Mouse (Mus musculus) MEL (cell line): ENCODE results near the gene Gcm2. TPM values are rescaled to one million over a fixed set of nuclear protein-coding genes. Genes with fewer than 3 reads are reported as not detected.

ENCODE experiments used
- DNase-seq: peaks from one replicate; pipeline ENCODE4 v3.0.0; 2011; ENCODE audit warnings: low read depth, low spot score
- H3K27ac ChIP-seq: 2 replicates; pipeline ENCODE4 v1.5.1; 2012; ENCODE audit warnings: low read depth, mild to moderate bottlenecking, control low read depth, low read length, moderate library complexity; ENCODE audit not compliant: control insufficient read depth
- H3K27me3 ChIP-seq, 2 experiments: fragments of 150-350 bp in 1 of 2; sonication (generic) in 1 of 2; 2 replicates each; pipeline ENCODE4 v1.6.1; 2012; ENCODE audit warnings: low read length in 2 of 2, mild to moderate bottlenecking in 2 of 2, improper control_type of control experiment in 1 of 2, moderate library complexity in 1 of 2; ENCODE audit not compliant: insufficient read depth in 2 of 2, control insufficient read depth in 1 of 2
- H3K36me3 ChIP-seq, 2 experiments: 2 replicates each; pipeline ENCODE4 v1.6.1; 2012 to 2014; ENCODE audit warnings: low read length in 2 of 2, improper control_type of control experiment in 1 of 2, inconsistent platforms in 1 of 2, mild to moderate bottlenecking in 1 of 2; ENCODE audit not compliant: insufficient read depth in 2 of 2, control insufficient read depth in 1 of 2
- H3K4me1 ChIP-seq, 2 experiments: fragments of 150-350 bp in 1 of 2; sonication (generic) in 1 of 2; 2 replicates each; pipeline ENCODE4 v1.6.1; 2012; ENCODE audit warnings: low read length in 2 of 2, improper control_type of control experiment in 1 of 2, mild to moderate bottlenecking in 1 of 2; ENCODE audit not compliant: insufficient read depth in 2 of 2, control insufficient read depth in 1 of 2
- H3K4me3 ChIP-seq, 2 experiments: fragments of 150-350 bp in 1 of 2; sonication (generic) in 1 of 2; 2 replicates each; pipeline ENCODE4 v1.5.1; 2012; ENCODE audit warnings: low read depth in 2 of 2, low read length in 2 of 2, mild to moderate bottlenecking in 2 of 2, moderate library complexity in 2 of 2, control low read depth in 1 of 2, improper control_type of control experiment in 1 of 2; ENCODE audit not compliant: control insufficient read depth in 1 of 2, insufficient read depth in 1 of 2
- H3K79me2 ChIP-seq: 2 replicates; pipeline ENCODE4 v1.6.1; 2012; ENCODE audit warnings: mild to moderate bottlenecking, low read length, moderate library complexity; ENCODE audit not compliant: control insufficient read depth, poor library complexity, insufficient read depth
- H3K9ac ChIP-seq: 2 replicates; pipeline ENCODE4 v1.6.1; 2012; ENCODE audit warnings: low read depth, mild to moderate bottlenecking, control low read depth, low read length, moderate library complexity; ENCODE audit not compliant: control insufficient read depth, poor library complexity, severe bottlenecking
- H3K9me3 ChIP-seq: fragments of 150-350 bp; sonication (generic); replicated peaks from 2 replicates; pipeline ENCODE4 v1.6.1; 2012; ENCODE audit warnings: mild to moderate bottlenecking, low read length, improper control_type of control experiment, moderate library complexity; ENCODE audit not compliant: insufficient read depth
- BHLHE40 ChIP-seq: IDR thresholded peaks from 2 replicates; pipeline ENCODE4 v1.6.1; 2012; ENCODE audit warnings: low read depth, mild to moderate bottlenecking, inconsistent platforms, low read length, improper control_type of control experiment, borderline replicate concordance
- CHD1 ChIP-seq: IDR thresholded peaks from 2 replicates; pipeline ENCODE4 v1.6.1; 2012; ENCODE audit warnings: low read depth, mild to moderate bottlenecking, inconsistent platforms, low read length, improper control_type of control experiment
- CHD2 ChIP-seq: IDR thresholded peaks from 2 replicates; pipeline ENCODE4 v1.6.1; 2011; ENCODE audit warnings: low read length, improper control_type of control experiment
- CTCF ChIP-seq, 3 experiments: IDR thresholded peaks in 2 of 3; conservative IDR thresholded peaks in 1 of 3; 2 replicates each; pipeline ENCODE4 v1.5.1; 2011 to 2012; ENCODE audit warnings: low read length in 3 of 3, low read depth in 2 of 3, mild to moderate bottlenecking in 2 of 3, improper control_type of control experiment in 1 of 3, inconsistent platforms in 1 of 3, mixed read lengths in 1 of 3, moderate library complexity in 1 of 3; ENCODE audit not compliant: control insufficient read depth in 1 of 3, insufficient read depth in 1 of 3, poor library complexity in 1 of 3, severe bottlenecking in 1 of 3
- E2F4 ChIP-seq: IDR thresholded peaks from 2 replicates; pipeline ENCODE4 v1.6.1; 2011; ENCODE audit warnings: low read depth, low read length, improper control_type of control experiment, borderline replicate concordance
- EP300 ChIP-seq, 2 experiments: IDR thresholded peaks; 2 replicates each; pipeline ENCODE4 v1.6.1; 2011; ENCODE audit warnings: improper control_type of control experiment in 2 of 2, low read length in 2 of 2, low read depth in 1 of 2, mild to moderate bottlenecking in 1 of 2
- ETS1 ChIP-seq: IDR thresholded peaks from 2 replicates; pipeline ENCODE4 v1.6.1; 2012; ENCODE audit warnings: low read depth, mild to moderate bottlenecking, inconsistent platforms, low read length, improper control_type of control experiment, moderate library complexity
- GABPA ChIP-seq: IDR thresholded peaks from 2 replicates; pipeline ENCODE4 v1.6.1; 2012; ENCODE audit warnings: low read depth, mild to moderate bottlenecking, inconsistent platforms, low read length, improper control_type of control experiment, moderate library complexity
- HCFC1 ChIP-seq: IDR thresholded peaks from 2 replicates; pipeline ENCODE4 v1.6.1; 2012; ENCODE audit warnings: low read depth, mild to moderate bottlenecking, inconsistent platforms, low read length, improper control_type of control experiment, moderate library complexity
- KAT2A ChIP-seq: conservative IDR thresholded peaks from 2 replicates; pipeline ENCODE4 v1.6.1; 2012; ENCODE audit warnings: low read depth, low read length, improper control_type of control experiment, inconsistent platforms
- MAFK ChIP-seq: IDR thresholded peaks from 2 replicates; pipeline ENCODE4 v1.6.1; 2011; ENCODE audit warnings: low read depth, mild to moderate bottlenecking, low read length, improper control_type of control experiment, borderline replicate concordance
- MXI1 ChIP-seq: IDR thresholded peaks from 2 replicates; pipeline ENCODE4 v1.6.1; 2011; ENCODE audit warnings: mild to moderate bottlenecking, low read depth, low read length, improper control_type of control experiment
- MYB ChIP-seq: IDR thresholded peaks from 2 replicates; pipeline ENCODE4 v1.6.1; 2011; ENCODE audit warnings: mild to moderate bottlenecking, low read depth, low read length, improper control_type of control experiment
- MYC ChIP-seq: IDR thresholded peaks from 2 replicates; pipeline ENCODE4 v1.6.1; 2011; ENCODE audit warnings: low read depth, mild to moderate bottlenecking, low read length, improper control_type of control experiment, moderate library complexity
- NELFE ChIP-seq: IDR thresholded peaks from 2 replicates; pipeline ENCODE4 v1.6.1; 2011; ENCODE audit warnings: low read depth, low read length, improper control_type of control experiment
- NRF1 ChIP-seq: IDR thresholded peaks from 2 replicates; pipeline ENCODE4 v1.6.1; 2014; ENCODE audit warnings: low read depth, mild to moderate bottlenecking, inconsistent platforms, low read length, improper control_type of control experiment, moderate library complexity; ENCODE audit not compliant: poor library complexity, insufficient read depth, severe bottlenecking
- POLR2A ChIP-seq, 2 experiments: IDR thresholded peaks; 2 replicates each; pipeline ENCODE4 v1.6.1; 2011 to 2012; ENCODE audit warnings: low read length in 2 of 2, mild to moderate bottlenecking in 2 of 2, control low read depth in 1 of 2, improper control_type of control experiment in 1 of 2, low read depth in 1 of 2, moderate library complexity in 1 of 2; ENCODE audit not compliant: control insufficient read depth in 1 of 2, insufficient read depth in 1 of 2, poor library complexity in 1 of 2
- POLR2AphosphoS2 ChIP-seq: IDR thresholded peaks from 2 replicates; pipeline ENCODE4 v1.6.1; 2011; ENCODE audit warnings: low read length, improper control_type of control experiment
- POLR2AphosphoS5 ChIP-seq: IDR thresholded peaks from 2 replicates; pipeline ENCODE4 v1.6.1; 2012; ENCODE audit warnings: low read depth, borderline replicate concordance, mild to moderate bottlenecking, inconsistent platforms, low read length, moderate library complexity, mixed read lengths
- RAD21 ChIP-seq: IDR thresholded peaks from 2 replicates; pipeline ENCODE4 v1.6.1; 2011; ENCODE audit warnings: mild to moderate bottlenecking, low read depth, low read length, improper control_type of control experiment
- SIN3A ChIP-seq: IDR thresholded peaks from 2 replicates; pipeline ENCODE4 v1.6.1; 2012; ENCODE audit warnings: low read length, improper control_type of control experiment, inconsistent platforms
- SMC3 ChIP-seq: IDR thresholded peaks from 2 replicates; pipeline ENCODE4 v1.6.1; 2011; ENCODE audit warnings: low read depth, low read length, improper control_type of control experiment
- TBP ChIP-seq: IDR thresholded peaks from 2 replicates; pipeline ENCODE4 v1.8.0; 2011; ENCODE audit warnings: low read depth, low read length, improper control_type of control experiment
- TCF12 ChIP-seq: IDR thresholded peaks from 2 replicates; pipeline ENCODE4 v1.6.1; 2014; ENCODE audit warnings: low read depth, mild to moderate bottlenecking, inconsistent platforms, low read length, improper control_type of control experiment, moderate library complexity
- UBTF ChIP-seq: IDR thresholded peaks from 2 replicates; pipeline ENCODE4 v1.6.1; 2012; ENCODE audit warnings: low read depth, mild to moderate bottlenecking, inconsistent platforms, low read length, improper control_type of control experiment, moderate library complexity, borderline replicate concordance; ENCODE audit not compliant: insufficient read depth
- ZC3H11A ChIP-seq: IDR thresholded peaks from 2 replicates; pipeline ENCODE4 v1.6.1; 2012; ENCODE audit warnings: low read depth, mild to moderate bottlenecking, inconsistent platforms, low read length, improper control_type of control experiment
- ZKSCAN1 ChIP-seq: IDR thresholded peaks from 2 replicates; pipeline ENCODE4 v1.6.1; 2012; ENCODE audit warnings: low read depth, mild to moderate bottlenecking, inconsistent platforms, low read length, improper control_type of control experiment, moderate library complexity
- ZNF384 ChIP-seq: IDR thresholded peaks from 2 replicates; pipeline ENCODE4 v1.6.1; 2012; ENCODE audit warnings: low read depth, mild to moderate bottlenecking, inconsistent platforms, low read length, improper control_type of control experiment
- polyA plus RNA-seq, 2 experiments: library from polyadenylated mRNA; stranded (reverse) in 1 of 2; unstranded in 1 of 2; fragments of >175 nt in 1 of 2; fragments of >200 nt in 1 of 2; gene quantifications; 2 replicates each; pipeline versions ENCODE4 v1.2.1 to v1.2.4; 2012; ENCODE audit warnings: low replicate concordance in 2 of 2, low read depth in 1 of 2; ENCODE audit not compliant: insufficient read length in 2 of 2, insufficient read depth in 1 of 2, missing spikeins in 1 of 2
- total RNA-seq: library from RNA; depleted of rRNA; stranded (reverse); fragments of 300-350 nt; gene quantifications from 2 replicates; pipeline ENCODE4 v1.2.3, GENCODE M21; 2012

The Gcm2 gene
- total and polyA plus RNA-seq, 3 experiments = not detected

DNA sequence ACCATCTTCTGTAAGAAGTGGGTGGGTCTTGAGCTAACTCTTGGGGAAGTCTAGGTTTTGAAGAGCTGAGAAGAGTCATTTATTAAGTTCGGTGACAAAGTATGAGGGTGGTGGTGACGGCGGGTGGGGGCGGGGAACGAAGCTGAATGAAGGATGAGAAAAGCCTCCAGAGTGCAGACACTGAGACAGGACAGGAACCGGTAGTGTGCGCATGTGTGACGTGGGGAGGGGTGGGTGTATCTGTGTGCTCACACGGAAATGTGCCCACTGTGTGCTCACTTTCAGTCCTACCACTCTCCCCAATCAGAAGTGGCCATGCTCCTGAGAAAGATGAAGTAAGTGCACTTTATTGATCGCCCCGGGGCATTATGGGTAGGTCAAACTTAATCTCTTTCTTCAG, 42.3 kb upstream of the Gcm2 start:
- Histone ChIP-seq H3K4me1 (no peaks in the 10 kb centered on the region), H3K9me3 (no peaks in the 10 kb centered on the region), H3K9ac (no peak overlapping the region), H3K79me2 (no peaks in the 10 kb centered on the region), H3K36me3 (no peaks in the 10 kb centered on the region), H3K4me3 (no peak overlapping the region), H3K27ac (no peak overlapping the region), H3K27me3 (peaks cover 4 to 6% of the 10 kb centered on the region in 2 experiments; a peak in 3 of 4 replicates)
- no peak for TF ChIP-seq RAD21
- TF ChIP-seq MAFK = no peak
- no peak for TF ChIP-seq TCF12
- TF ChIP-seq POLR2AphosphoS5 = no peak
- TF ChIP-seq MXI1 = no peak
- TF ChIP-seq ZC3H11A = no peak
- TF ChIP-seq HCFC1 = no peak
- TF ChIP-seq E2F4 = no peak
- no peak for DNase-seq

DNA sequence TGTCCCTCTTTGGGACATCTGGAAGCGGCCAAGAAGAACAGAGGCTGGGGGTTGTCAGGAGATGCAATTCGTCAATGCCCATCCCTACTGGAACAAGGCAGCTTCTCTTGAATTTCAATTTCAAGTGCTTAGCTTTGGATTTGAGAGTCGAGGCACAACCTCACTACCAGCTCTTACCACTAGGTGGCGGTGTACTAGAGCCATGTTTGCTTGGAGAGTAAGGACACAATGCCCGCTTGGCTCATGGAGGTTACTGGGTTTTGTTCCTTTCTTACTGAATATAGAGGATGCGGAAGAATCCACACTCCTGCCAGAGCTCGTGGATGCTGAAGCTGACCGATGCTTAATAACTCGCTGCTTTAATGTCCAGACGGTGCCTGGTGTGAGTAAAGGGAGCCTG, 35.4 kb upstream of the Gcm2 start:
- H3K4me1 ChIP-seq = no peaks in the 10 kb centered on the region
- no peaks in the 10 kb centered on the region for H3K79me2 ChIP-seq
- TF ChIP-seq GABPA = no peak
- TF ChIP-seq MXI1 = no peak
- TF ChIP-seq ZC3H11A = peak; percentile 44
- TF ChIP-seq EP300 (IDR thresholded peaks at IDR 0.05; ENCODE audit: low read depth in 1 of 2, low read length in 2 of 2) = no peak
- no peak for TF ChIP-seq CHD1
- no peak for TF ChIP-seq CHD2
- peak; percentile 55 for TF ChIP-seq RAD21
- no peak for TF ChIP-seq ZKSCAN1
- TF ChIP-seq POLR2AphosphoS5 = no peak
- no peak for TF ChIP-seq MYC
- TF ChIP-seq SMC3 = peak; percentile 86
- TF ChIP-seq NELFE = no peak
- TF ChIP-seq TBP = no peak
- TF ChIP-seq SIN3A = no peak
- peak; percentile 77 to 96 (median 86) for TF ChIP-seq CTCF (IDR thresholded peaks at IDR 0.05 in 2 of 3, conservative IDR thresholded peaks at IDR 0.05 in 1 of 3; ENCODE audit: control insufficient read depth in 1 of 3, insufficient read depth in 1 of 3, low read depth in 2 of 3, low read length in 3 of 3, poor library complexity in 1 of 3, severe bottlenecking in 1 of 3)
- no peak for TF ChIP-seq TCF12
- TF ChIP-seq ETS1 = no peak
- TF ChIP-seq POLR2A (IDR thresholded peaks at IDR 0.05; ENCODE audit: control insufficient read depth in 1 of 2, insufficient read depth in 1 of 2, low read depth in 1 of 2, low read length in 2 of 2, poor library complexity in 1 of 2) = no peak
- TF ChIP-seq NRF1 = no peak
- TF ChIP-seq KAT2A = no peak
- no peak for TF ChIP-seq UBTF
- no peak for TF ChIP-seq BHLHE40
- TF ChIP-seq ZNF384 = no peak
- TF ChIP-seq POLR2AphosphoS2 = no peak
- no peak for TF ChIP-seq MYB
- TF ChIP-seq, all 39 proteins: peak for 4
- no peak overlapping the region for H3K9ac ChIP-seq
- H3K36me3 ChIP-seq = no peaks in the 10 kb centered on the region
- H3K27ac ChIP-seq = no peak overlapping the region
- H3K27me3 ChIP-seq = peaks cover 4% of the 10 kb centered on the region in 2 experiments; a peak in 2 of 4 replicates
- peak; percentile 76 for DNase-seq
- no peaks in the 10 kb centered on the region for H3K9me3 ChIP-seq
- no peak overlapping the region for H3K4me3 ChIP-seq
